Mouse (Mus musculus): ENCODE measurements around the gene Nxph4.

- no peak for TF ChIP-seq CTCF (IDR thresholded peaks at IDR 0.05; ENCODE audit: low read depth, low read length)
- TF ChIP-seq POLR2A (IDR thresholded peaks at IDR 0.05; ENCODE audit: borderline replicate concordance, low read depth, low read length) = no peak
These were observed 12.2 kb downstream of the Nxph4 start, which contains the start of gene Shmt2 for GRCm38 (mm10) chr10:127522088-127522581.

Data from bone marrow macrophage, adult 2 months (primary cell).